Mouse (Mus musculus): ENCODE results near the gene Crcp.

Gene Crcp

DNA sequence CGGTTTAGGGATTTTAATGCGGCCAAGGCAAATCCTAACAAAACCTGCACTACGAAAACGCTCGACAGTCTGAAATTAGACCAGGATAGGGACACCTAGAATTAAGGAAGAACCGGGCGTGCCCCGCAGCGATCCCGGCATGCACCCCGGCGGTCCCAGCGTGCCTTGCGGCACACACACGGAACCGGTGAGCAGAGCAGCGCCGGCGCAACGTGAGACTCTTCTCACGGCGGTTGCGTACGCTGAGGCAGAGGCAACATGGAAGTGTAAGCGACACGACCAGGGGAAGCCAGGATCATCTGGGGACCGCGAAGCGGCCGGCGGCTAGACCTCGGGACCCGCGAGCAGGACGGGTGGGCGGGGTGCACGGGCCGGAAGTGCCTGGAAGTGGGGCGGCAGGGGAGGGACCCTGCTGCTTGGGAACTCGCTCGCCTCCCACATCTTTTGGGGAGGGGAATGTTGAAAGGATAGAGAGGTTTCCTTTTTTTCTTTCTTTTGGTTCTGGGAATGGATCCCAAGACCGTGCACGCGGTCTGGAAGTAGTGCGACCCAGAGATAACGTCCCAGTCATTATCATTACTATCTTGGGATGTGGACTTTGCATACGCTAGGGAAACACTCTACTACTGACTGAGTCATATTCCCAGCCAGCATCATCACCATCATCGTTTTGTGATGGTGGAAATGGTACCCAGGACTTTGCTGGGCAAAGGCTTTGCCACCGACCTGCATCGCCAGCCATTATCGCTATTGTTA is at the start of gene Crcp, which contains the start of gene Asl:
Gene Crcp, plus strand, starts transcription at position 149 of the 756 bp plus-strand sequence.
Gene Asl, minus strand, starts transcription at position 106 of the 756 bp plus-strand sequence.
- peak; percentile 91 for DNase-seq

DNA sequence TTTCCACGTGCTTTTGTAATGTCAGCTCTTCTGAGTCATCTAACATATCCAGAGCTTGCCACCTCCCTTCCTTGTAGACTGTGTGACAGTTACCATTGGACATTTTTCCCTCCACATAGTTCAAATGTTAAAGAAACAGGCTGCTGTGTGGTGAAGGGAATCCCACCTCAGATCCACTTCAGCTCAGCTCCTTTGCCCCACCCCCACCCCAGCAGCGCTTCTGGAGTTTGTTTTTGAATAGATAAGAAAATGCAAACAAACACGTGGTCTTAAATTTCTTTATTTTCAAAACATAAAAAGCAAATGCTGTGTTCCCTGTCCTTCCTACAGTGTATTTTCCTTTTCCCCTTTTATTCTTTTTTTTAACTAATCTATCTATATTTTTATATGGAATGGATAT is 48.9 kb upstream of the Crcp start:
- DNase-seq = no peak

DNA sequence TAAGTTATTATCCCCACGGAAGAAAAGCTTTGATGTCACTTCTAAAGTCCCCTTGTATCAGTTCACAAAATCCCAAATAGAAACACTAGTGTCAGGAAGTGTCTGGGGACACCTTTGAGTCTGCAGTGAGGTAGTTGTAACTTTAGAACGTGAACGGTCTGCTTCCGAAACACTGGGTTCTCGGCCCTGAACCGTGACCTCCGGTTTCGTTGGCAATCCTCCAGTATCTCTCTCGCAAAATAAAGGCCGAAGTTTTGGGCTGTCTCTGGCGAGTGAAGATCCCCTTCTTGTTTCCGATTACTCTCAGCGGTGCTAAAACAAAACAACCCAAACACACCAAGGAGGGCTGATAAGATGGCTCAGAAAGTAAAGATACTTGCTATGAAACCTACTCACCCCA is 39.7 kb upstream of the Crcp start:
- DNase-seq = no peak

DNA sequence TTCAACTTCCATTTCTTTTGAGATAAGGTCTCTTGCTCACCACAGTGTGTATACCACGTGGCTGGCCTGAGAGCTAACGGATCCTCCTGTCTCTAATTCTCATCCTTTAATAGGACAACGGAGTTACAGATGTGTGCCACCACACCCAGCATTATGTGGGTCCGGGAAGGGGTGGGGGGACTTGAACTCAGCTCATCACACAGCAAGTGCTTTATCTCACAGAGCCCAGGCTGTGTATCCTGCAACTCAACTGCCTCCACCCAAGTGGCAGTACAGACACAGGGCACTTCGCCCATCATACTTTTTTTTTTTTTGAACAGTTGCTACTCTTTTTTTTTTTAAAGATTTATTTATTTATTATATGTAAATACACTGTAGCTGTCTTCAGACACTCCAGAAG is 37.2 kb upstream of the Crcp start:
- DNase-seq = no peak

DNA sequence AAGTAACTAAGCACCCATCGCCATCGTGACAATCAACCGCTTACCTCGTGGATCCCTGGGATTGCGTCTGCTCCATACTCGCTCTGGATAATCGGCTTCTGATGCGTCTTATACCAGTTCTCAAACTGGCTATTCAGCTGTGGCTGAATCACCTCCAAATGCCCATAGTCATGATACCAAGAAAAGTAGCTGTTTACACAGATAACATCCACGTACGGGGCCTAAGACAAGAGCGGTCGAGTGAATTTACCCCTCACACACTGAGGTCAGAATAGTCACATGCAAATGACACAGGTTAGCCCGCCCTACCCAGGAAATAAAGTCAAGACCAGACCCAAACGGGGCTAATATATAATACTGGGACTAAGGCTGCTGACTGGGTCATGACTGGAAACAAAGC is 35.7 kb upstream of the Crcp start:
- no peak for DNase-seq

DNA sequence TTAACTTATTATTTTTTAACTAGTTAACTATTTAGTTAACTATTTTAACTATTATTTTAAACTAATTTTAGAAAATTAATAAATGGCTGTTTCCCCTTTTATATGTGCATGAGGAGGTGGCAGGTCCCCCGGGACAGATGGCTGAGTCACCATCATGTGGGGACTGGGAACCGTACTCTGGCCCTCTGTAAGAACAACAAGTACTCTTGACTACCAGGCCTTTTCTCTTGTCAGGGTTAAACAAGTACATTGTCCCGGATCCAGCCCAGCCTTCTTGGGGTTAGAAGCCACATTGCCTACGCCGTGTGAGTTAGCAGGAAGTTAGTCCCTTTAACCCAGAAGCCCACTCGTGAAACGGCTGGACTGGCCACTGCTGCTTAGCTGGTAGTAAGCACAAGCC is 34.1 kb upstream of the Crcp start:
- DNase-seq = no peak

DNA sequence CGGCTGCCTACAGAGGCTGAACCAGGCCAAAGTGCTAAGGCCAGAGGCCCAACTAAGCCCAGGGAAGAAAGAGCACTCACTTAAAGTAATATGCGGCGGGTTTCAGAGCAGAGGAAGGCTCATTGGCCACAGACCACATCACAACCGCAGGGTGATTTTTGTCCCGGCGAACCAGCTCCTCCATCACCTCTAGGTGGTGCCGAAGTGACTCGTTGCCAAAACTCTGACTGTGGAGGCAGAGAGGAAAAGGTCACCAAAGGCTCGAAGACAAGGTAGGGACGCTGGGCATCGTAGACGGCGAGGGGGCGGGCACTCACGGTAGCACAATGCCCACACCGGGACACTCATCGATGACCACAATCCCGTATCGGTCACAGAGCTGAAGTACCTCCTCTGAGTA is 31.4 kb upstream of the Crcp start:
- DNase-seq = no peak

DNA sequence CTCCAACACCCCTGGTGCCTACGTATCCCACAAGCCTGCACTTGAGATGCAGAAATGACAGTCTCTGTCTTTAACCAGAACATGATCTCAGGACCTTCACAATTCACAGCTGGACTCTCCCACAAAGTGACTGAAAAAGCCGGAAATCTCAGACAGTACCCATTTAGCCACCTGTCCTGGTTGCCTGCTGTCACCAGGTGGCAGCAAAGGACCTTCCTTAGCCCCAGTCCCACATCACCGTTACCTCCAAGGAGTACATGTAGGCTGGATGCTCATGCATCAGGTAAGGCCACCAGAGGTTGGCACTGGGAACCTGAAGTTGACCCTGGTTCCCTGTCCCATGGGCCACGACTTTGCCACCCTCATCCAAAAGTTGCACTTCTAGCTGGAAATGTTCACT is 30.0 kb upstream of the Crcp start:
- peak; percentile 75 for DNase-seq

DNA sequence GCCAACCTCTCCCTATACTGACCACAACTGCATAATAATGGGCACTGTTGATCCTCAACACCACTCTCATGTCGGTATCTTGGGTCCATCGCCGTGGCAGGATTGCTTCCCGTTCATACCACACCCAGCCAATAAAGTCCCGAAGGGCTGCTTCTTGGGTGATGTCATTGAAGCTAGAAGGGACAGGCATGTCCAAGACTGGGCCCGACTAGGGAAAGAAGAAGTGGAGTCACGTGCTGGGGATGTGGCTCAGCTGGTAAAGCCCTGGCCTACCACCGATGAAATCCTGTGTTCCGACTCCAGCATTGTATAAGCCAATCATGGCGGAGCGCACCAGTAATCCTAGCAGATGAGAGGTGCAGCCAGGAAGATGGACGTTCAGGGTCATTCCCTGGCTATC is 28.4 kb upstream of the Crcp start:
- no peak for DNase-seq

DNA sequence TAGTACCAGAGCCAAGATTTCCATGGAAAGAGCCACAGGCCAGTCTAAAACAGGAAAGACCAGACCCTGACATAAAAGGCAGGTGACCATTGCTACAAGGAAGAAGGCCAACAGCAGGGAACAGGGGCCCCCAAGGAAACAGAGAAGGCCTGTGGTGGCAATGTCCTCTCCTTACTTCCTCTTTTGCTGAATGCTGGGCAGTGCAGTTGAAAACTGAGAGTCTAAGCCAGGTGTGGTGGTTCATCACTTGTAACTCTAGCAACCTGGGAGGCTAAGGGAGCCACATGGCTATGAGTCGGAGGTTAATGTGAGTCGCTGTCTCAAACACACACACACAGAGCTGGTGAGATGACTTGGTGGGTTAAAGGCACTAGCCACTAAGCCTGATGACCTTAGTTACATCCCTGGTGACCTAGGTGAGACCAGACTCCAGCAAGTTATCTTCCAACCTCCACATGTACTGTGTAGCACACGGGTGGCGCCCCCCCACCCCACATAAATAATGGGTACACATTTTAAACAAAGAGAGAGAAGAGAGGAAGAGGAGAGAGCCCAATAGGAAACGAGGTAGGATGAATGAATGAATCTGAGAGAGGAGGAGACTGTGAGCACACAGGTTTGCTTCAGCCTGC is 27.6 kb upstream of the Crcp start:
- DNase-seq = no peak

DNA sequence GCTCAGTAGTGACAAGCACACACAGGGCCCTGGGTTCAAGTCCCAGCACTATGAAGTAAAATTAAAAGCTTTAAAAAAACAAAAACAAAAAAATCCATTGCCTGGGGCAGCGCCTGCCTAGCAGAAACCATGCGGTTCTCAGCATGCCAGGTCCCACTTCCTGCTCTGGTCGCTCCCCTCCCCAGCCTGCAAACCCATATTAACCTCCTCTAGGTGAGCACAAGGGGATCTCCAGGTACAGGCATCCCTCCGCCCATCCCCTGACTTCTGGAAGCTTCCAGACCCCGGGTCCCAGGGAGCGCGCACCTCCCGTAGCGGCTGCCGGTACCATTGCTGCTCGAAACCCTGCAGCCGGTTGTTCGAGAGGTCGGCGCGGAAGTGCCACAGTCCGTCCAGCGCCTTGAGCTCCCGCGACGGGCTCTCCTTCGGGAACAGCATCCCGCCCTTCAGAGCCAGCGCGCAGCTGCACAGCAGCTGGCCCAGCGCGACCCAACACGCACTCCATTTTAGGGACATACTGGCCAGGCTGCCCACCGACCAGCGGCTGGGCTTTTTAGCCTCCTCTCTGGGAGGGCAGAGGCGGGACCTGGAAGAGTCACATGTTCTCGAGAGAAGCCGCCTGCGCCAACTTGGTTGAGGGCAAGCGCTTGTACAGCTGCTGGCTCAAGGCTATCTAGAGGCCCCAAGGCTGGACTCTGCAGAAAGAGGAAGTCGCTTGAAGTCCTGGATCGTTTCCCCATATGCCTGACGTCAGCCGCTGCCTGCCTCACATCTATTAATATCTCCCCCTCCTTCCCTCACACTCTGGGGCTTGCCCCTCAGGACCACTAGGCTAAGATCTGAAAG is 26.6 kb upstream of the Crcp start, which contains the start of gene Gusb:
Gene Gusb, minus strand, starts transcription at position 749 of the 846 bp plus-strand sequence.
- peak; percentile 85 for DNase-seq

DNA sequence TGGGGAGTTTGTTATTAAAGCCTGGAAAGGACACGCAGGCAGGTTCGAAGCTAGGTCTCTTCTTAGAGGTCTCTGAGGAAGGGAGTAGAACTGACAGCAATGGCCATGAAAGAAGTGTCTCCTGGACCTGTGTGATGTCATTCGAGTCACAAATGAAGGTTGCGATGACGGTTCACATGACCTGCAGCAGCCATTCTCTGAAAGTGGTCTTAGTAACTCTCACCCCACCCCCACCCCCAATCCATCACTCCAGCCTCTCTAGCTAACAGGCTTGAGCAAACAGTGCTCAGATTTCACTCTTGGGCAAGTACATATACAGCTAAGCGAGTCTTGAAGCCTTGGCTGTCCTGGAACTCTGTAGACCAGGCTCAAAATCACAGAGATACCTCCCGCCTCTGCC is 25.9 kb upstream of the Crcp start:
- DNase-seq = no peak

DNA sequence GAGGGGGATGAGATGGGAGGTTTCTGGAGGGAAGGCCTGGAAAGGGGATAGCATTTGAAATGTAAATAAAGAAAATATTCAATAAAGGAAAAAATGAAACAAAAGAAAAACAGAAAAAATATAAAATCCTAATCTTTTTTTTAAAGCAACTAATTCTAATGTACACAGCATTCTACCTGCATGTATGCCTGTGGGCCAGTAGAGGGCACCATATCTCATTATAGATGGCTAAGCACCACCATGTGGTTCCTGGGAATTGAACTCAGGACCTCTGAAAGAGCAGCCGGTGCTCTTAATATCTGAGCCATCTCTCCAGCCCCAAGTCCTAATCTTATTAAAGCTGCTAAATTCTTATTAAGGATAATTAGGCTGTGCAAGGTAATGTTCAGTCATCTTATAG is 21.7 kb upstream of the Crcp start:
- no peak for DNase-seq

DNA sequence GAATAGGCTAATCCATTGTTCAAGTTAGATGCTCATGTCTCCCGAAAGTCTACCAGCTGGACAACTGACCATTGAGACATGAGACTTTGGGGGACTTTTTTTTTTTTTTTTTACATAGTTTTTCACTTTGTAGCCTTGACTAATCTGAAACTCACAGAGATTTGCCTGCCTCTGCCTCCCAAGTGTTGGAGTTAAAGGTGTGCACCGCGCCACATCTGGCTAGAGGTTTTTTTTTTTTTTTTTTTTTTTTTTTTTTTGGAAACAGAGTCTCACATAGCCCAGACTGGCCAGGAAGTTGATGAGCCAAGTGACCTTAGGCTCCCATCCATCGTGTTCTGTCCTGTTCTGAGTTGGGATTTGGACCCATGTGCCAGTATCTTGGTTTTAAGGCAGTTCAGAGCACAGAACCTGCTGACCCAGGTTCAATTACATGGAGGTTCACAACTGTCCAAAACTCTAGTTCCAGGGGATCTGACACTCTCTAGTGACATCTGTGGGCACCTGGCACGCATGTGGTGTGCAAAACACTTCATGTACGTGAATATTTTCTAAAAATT is 21.0 kb upstream of the Crcp start:
- no peak for DNase-seq

DNA sequence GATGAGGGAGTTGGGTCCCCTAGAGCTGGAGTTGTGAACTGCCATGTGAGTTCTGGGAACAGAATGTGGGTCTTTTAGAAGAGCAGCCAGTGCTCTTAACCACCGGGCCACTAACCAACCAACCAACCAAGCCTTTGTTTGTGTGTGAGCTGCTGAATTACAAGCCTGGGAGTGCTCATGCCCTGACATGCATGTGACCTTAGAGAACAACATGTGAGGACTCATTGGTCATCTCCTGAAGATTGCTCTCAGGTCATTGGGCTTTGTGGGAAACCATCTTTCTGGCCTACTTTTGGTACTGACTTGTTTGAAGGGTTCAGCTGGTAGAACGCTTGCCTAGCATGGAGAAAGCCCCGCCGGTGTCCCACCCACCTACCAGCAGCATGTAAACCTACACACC is 19.3 kb upstream of the Crcp start:
- no peak for DNase-seq

DNA sequence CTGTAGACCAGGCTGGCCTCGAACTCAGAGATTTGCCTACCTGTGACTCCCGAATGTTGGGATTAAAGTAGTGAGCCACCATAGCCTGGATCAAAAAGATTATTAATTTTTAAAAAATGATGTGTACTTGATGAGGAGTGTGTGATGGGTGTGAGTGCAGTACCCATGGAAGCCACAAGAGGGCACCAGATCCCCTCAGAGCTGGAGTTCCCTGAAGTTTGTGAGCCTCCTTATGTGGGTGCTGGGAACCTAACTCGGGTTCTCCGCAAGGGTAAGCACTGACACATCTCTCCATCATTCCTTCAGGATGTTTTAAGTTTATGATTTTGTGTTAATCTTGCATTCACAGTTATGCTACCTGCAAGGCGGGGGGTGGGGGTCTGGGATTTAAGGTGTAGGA is 18.1 kb upstream of the Crcp start:
- DNase-seq = no peak

DNA sequence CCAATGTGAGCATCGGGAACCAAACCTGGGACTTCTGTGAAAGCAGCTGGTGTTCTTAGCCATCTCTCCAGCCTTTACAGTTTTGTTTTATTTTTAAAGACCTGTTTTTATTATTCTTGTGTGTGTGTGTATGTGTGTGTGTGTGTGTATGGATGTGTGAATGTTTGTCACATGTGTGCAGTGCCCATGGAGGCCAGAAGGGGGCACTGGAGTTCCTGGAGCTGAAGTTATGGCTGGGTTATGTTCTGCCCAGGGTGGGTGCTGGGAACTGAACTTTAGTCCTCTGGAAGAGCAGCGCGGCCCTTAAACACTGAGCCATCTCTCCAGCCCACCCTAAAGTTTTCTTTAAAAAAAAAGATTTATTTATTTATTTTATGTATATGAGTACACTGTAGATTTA is 14.0 kb upstream of the Crcp start:
- no peak for DNase-seq

DNA sequence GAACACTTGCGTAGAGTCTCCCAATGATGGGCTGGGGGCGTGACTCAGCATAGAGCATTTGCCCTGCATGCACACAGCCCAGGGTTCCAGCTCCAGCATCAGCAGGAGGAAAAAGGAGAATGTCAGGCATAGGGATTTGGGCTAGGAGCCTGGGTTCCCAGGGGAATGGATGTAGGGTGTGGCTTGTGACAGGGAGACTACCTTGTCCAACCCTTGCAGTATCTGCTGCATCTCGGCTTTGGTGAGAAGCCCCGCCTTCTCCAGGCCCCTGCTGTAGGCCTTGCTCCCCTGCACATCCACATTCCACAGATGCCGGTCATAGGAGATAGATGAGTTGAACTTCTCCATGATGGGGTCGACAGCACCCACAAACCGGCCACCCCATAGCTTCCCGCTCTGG is 9.6 kb upstream of the Crcp start:
- DNase-seq = no peak

DNA sequence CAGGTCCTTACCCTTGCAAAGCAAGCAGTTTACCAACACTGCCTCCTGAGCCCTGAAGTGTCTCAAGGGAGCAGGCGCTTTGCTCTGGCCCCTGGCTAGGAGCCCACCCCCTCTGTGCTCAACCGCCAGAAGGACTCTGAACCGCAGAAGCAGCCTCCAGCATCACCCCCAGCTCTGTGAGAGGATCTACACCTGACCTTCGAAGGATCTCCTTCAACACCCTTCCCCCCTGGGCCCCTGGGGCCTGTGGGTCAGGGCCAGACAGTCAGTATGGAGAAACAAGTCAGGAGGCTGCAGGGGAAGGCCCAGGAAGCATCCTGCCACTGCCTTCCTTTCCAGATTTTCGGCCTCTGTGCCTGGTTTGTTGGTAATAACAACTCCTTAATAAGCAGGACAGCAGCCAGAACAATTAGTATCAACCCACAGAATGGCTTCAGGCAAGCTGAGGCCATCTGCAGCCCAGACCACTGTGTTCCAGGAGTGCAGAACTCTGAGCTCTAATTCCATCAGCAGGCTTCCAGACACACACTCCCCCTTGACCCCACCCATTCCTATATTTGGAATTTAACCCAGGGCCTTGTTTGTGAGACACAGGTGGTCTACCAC is 7.6 kb upstream of the Crcp start:
- DNase-seq = no peak

DNA sequence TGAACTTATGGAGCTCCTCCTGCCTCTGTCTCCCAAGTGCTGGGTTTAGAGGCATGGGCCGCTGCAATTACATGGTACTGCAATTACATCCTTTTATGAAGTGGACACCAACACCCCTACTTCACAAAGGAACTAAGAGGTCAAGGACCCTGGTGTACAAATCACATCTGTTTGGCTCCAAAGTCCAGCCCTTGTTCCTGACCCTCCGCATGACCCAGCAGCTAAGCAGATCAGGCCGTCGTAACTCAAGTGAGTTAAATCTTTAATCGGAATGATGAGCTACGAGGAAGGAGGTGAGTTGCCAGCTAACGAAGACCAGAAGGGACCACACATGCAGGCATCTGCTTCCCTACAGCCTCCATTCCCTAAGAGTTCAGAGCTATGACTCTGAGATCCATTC is 6.7 kb upstream of the Crcp start:
- peak; percentile 45 for DNase-seq

DNA sequence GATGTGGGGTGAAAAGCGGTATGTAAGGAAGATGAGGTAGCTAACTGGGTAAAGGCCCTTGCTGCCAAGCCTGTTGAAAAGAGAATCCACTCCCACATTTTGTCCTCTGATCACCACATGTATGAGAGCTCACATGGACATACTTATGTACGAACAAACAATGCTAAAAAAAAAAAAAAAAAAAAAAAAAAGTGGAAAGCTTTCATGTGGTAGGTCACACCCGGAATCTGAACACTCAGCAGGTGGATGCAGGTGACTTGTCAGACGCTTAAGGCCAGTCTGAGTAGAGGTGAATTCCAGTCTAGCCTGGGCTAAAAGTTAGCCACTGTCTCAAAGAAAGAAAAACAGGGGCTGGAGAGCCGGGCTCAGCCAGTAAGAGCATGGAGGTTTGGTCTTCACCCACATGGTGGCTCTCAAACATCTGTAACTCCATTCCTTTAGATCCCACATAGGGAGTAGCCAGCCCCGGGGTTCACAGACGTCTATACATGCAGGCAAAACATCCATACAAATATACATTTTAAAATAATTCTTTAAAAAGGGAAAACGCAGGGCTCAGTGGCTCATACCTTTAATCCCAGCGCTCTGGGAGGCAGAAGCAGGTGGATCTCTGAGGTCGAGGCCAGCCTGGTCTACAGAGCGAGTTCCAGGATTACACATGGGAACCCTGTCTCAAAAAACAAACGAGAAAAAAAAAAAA is 5.9 kb upstream of the Crcp start:
- DNase-seq = no peak

DNA sequence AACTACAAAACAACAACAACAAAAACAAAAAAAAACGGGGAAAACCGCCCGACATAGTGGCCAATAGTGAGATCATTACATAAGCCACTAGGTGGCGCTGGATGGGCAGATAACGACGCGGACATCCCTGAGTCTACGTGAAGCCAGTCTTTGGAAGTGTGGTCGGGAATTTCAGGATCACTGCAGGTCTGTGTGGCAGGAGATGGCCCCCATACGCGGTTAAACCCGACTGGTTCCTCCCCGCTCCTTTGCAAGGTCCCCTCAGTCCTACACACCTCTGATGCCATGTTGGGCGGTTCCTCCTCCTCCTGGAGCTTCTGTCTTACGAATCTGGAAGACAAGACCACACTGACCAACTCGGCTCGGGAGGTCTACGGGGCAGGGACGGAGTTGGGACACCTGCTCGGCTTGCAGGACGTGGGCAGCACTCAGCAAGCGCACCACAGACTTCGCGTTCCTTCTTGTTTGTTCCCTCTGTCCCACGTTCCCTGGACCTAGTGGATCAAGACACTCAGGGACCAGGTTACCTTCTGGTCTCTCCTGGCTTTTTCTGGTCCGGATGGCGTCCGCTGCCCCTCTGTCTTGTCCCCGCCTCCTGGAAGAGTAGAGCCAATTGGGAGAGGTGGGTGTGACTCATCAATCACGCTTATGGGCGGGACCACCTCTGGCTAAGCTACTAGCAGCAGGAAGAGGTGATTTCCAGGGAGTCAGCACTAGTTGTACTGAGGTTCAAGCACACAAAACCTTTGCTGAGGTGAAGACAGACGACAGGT is 5.1 kb upstream of the Crcp start:
- peak; percentile 92 for DNase-seq

Measured in kidney, adult 18-20 months (tissue).